Mouse (Mus musculus): ENCODE measurements around the gene Casz1. TPM values are rescaled to one million over a fixed set of nuclear protein-coding genes. Genes with fewer than 3 reads are reported as not detected.

Gene Casz1
- total RNA-seq, 2 experiments from 2014 or later = 1.1 to 1.3 TPM

GRCm38 (mm10) chr4:148962096-148962495 lies 157.9 kb downstream of the Casz1 start:
- DNase-seq (ENCODE audit: low spot score in 2 of 2) = no peak

- no peak for DNase-seq (ENCODE audit: low spot score in 2 of 2)
Measured at GRCm38 (mm10) chr4:148964541-148965310, 160.5 kb downstream of the Casz1 start.

GRCm38 (mm10) chr4:148966132-148966531 lies 161.9 kb downstream of the Casz1 start:
- no peak for DNase-seq (ENCODE audit: low spot score in 2 of 2)

- no peak for DNase-seq (ENCODE audit: low spot score in 2 of 2)
Measured at GRCm38 (mm10) chr4:148968859-148969258, 164.6 kb downstream of the Casz1 start.

- DNase-seq (ENCODE audit: low spot score in 2 of 2) = no peak
Measured at GRCm38 (mm10) chr4:148969610-148970009, 165.4 kb downstream of the Casz1 start.

GRCm38 (mm10) chr4:148970742-148971141 lies 166.5 kb downstream of the Casz1 start:
- no peak for DNase-seq (ENCODE audit: low spot score in 2 of 2)

- no peak for DNase-seq (ENCODE audit: low spot score in 2 of 2)
Measured at GRCm38 (mm10) chr4:148971613-148972242, 167.5 kb downstream of the Casz1 start.

- DNase-seq (ENCODE audit: low spot score in 2 of 2) = no peak
Measured at GRCm38 (mm10) chr4:148972707-148973106, 168.5 kb downstream of the Casz1 start.

- no peak for DNase-seq (ENCODE audit: low spot score in 2 of 2)
Measured at GRCm38 (mm10) chr4:148973387-148973786, 169.2 kb downstream of the Casz1 start.

- DNase-seq (ENCODE audit: low spot score in 2 of 2) = no peak
Measured at GRCm38 (mm10) chr4:148974833-148975232, 170.6 kb downstream of the Casz1 start.

GRCm38 (mm10) chr4:148978221-148978855 lies 174.1 kb downstream of the Casz1 start:
- no peak for DNase-seq (ENCODE audit: low spot score in 2 of 2)

GRCm38 (mm10) chr4:148978926-148979325 lies 174.7 kb downstream of the Casz1 start:
- DNase-seq (ENCODE audit: low spot score in 2 of 2) = no peak

GRCm38 (mm10) chr4:148979837-148980236 lies 175.6 kb downstream of the Casz1 start:
- DNase-seq (ENCODE audit: low spot score in 2 of 2) = no peak

GRCm38 (mm10) chr4:148982274-148982673 lies 178.0 kb downstream of the Casz1 start:
- DNase-seq (ENCODE audit: low spot score in 2 of 2) = no peak

GRCm38 (mm10) chr4:148984701-148985540 lies 180.7 kb downstream of the Casz1 start:
- DNase-seq (ENCODE audit: low spot score in 2 of 2) = no peak

- no peak for DNase-seq (ENCODE audit: low spot score in 2 of 2)
Measured at GRCm38 (mm10) chr4:148985541-148986476, 181.6 kb downstream of the Casz1 start.

GRCm38 (mm10) chr4:148990038-148990437 lies 185.8 kb downstream of the Casz1 start:
- no peak for DNase-seq (ENCODE audit: low spot score in 2 of 2)

GRCm38 (mm10) chr4:148993948-148994347 lies 189.7 kb downstream of the Casz1 start:
- no peak for DNase-seq (ENCODE audit: low spot score in 2 of 2)

GRCm38 (mm10) chr4:149000746-149001145 lies 196.5 kb downstream of the Casz1 start:
- no peak for DNase-seq (ENCODE audit: low spot score in 2 of 2)

GRCm38 (mm10) chr4:149001515-149001914 lies 197.3 kb downstream of the Casz1 start:
- DNase-seq (ENCODE audit: low spot score in 2 of 2) = no peak
